Mouse (Mus musculus): ENCODE data around the gene Nfatc3. TPM values are rescaled to one million over a fixed set of nuclear protein-coding genes. Genes with fewer than 3 reads are reported as not detected.
"Not testable (repeated sequence)": the region's sequence is repeated elsewhere in the genome, so short reads cannot be mapped to it uniquely, and the experiment has no call there.

Gene Nfatc3
- total RNA-seq (2021): 10 to 100 TPM; 15.8 to 17.2 TPM

DNA sequence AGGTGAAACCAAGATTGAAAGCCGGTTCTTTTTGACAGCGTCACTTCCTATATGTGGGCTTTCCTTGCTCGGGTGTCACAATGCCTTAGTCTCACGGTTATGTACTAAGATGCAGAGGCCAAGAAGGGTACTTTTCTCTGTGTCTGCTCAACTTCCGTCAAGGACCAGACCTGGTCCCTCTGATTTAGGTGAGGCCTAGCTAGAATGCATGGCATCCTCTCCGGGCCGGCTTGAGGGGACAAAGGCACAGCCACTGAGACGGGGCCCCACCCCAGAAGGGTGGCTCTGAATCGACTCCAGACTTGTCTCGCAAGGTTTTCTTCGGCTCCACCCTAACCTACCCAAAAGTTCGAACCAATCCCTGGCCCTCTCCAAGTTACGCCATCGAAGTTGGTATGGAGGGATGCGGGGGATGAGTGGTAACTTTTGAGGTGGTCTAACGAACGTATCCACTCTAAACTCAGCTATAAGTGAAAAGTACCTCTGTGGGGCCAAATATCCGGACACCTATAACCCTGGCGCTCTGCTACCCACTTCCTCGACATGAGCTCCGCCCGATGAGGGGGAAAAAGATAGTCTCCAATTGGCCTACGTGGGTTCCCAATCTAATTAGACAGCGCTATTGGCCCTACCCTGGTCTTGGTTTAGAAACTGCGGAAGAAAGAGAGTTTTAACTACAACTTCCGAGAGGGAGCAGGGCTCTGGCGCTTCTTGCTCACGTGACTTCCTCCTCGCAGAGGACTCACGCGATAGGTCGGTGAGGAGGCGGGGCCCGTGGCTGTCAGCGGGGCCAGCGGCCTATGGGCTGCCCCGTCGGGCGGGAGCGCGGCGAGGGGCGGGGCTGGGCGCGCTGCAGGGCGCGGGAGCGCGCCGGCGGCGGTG, at the start of gene Nfatc3:
Gene Nfatc3, plus strand, starts transcription at position 110 of the 882 bp plus-strand sequence.
- peak; percentile 97 for DNase-seq
- intact Hi-C loops (cut with DNase I): no loop called here

- intact Hi-C loops (cut with DNase I): no loop called here
- DNase-seq: peak; percentile 94
Measured at GRCm38 (mm10) chr8:106010748-106011642, 47.6 kb upstream of the Nfatc3 start.

DNA sequence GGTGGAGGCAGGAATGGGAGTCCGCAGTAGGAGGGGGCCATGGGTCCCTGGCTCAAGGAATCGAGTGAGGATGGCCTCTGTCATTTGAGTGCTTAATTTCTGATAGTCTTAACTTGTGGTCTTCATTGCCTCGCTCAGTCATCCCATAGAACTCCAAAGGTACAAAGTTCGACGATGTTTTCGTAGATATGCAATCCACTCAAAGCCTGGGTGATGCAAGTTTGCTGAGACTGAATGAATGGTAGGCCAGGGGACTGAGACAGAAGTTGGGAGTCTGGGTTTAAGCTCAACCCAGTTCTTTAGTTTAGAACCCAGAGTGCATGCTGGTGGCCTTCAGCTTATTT, 47.0 kb upstream of the Nfatc3 start, which contains the start of gene Ddx28:
Gene Ddx28, minus strand, starts transcription at position 240 of the 344 bp plus-strand sequence.
- no peak for DNase-seq
- intact Hi-C loops (cut with DNase I): no loop called here

DNA sequence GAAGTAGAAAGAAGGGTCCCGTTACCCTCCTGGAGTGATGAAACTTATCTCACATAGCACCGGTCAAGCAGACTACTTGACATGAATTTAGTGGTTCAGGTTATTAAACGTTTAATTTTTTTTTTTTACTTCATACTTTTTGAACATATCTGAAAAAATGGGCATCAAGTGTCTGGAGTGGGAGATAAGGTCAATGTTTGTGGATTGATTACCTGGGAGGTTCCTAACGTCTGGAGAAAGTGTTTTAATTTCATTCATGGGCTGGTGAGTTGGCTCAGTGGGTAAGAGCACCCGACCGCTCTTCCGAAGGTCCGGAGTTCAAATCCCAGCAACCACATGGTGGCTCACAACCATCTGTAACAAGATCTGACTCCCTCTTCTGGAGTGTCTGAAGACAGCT, 46.4 kb upstream of the Nfatc3 start:
- DNase-seq; intact Hi-C loops (cut with DNase I): not testable (repeated sequence)

DNA sequence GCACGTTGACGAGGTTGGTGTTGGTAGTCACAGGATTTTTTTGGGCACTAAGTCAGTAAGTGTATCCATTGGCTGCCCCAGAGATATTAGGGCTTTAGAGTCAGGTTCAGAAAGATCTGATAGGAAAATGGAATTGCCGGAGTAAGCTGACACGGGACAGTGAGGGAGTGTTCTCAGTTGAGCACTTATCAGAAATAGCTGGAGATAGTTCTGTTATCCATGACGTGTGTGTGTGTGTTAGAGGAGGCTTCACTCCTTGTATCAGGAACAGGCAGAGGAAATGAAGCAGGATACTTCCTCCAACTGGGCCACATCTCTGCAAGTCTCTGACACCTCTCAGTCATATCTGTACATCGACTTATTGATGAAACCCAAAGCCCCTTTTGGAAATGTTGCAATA, 42.4 kb upstream of the Nfatc3 start:
- DNase-seq: no peak
- intact Hi-C loops (cut with DNase I): no loop called here

- intact Hi-C loops (cut with DNase I): no loop called here
Measured at GRCm38 (mm10) chr8:106017130-106017529, 41.5 kb upstream of the Nfatc3 start.

DNA sequence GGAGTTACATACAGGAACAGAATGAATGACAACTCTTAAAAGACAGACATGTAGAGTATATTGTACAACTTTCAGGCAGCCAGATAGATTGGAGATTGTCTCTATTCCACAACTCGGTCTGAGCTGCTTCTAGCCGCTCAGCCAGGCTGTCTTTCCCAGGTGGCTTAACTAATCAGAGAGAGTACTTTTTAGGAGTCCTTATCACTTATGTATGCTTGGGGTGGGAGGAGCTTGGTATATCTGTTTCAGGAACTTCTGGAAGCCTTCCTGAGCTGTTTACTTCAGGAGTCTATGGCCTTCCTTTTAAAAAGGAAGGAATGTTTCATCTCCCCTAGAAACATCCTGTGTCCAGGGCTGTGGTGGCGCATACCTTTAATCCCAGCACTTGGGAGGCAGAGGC, 40.6 kb upstream of the Nfatc3 start:
- DNase-seq: no peak
- intact Hi-C loops (cut with DNase I): no loop called here

More at GRCm38 (mm10) chr8:106017130-106017529, 41.5 kb upstream of the Nfatc3 start:
- DNase-seq: no peak

- intact Hi-C loops (cut with DNase I): loop anchor here (10.0 kb wide), 1 partner anchor 128 kb away; the partner anchor contains the start of gene Nrn1l
- DNase-seq: peak; percentile 75
Measured at GRCm38 (mm10) chr8:106022483-106022882, 36.2 kb upstream of the Nfatc3 start.

DNA sequence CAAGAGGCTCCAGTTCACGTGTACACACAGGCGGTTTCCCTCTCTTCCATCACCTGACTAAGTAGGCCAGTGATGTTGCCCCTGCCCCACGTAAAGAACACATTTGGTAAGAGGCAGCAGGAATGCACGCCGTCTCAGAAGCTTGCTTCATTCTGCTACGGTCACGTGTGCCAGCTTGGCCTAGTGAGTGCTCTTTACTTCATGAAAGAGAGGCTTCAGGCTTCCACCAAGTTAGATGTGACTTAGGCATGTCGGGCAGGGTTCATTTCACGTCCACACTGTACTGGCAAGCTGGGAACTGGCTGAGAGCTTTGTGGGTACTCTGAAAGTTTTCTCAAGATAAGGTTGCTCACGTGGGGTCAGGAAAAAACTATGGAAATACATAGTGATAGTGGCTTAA, 19.9 kb upstream of the Nfatc3 start:
- intact Hi-C loops (cut with DNase I): no loop called here
- no peak for DNase-seq

DNA sequence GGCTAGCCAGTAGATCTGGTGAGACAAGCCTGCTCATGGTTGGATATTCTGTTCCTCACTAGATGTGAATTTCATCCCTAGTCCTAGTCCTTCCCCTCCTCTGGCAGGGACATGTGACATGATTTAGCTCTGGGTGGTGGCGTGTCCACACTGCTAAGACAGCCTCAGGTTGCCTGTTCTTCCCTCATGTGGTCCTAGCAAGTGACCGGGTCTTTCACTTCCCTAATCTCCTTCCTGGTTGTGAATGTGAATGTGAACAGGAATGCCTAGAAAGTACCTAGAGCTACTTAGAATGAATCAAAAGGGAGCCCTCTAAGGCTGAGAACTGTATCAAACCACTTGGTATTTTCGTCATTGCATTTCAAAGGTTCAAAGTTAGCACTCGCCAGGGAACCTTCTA, 19.0 kb upstream of the Nfatc3 start:
- no peak for DNase-seq
- intact Hi-C loops (cut with DNase I): no loop called here

GRCm38 (mm10) chr8:106040218-106040617, 18.4 kb upstream of the Nfatc3 start:
- intact Hi-C loops (cut with DNase I): no loop called here
- DNase-seq: no peak

GRCm38 (mm10) chr8:106043055-106043454, 15.6 kb upstream of the Nfatc3 start:
- DNase-seq: no peak
- intact Hi-C loops (cut with DNase I): no loop called here

DNA sequence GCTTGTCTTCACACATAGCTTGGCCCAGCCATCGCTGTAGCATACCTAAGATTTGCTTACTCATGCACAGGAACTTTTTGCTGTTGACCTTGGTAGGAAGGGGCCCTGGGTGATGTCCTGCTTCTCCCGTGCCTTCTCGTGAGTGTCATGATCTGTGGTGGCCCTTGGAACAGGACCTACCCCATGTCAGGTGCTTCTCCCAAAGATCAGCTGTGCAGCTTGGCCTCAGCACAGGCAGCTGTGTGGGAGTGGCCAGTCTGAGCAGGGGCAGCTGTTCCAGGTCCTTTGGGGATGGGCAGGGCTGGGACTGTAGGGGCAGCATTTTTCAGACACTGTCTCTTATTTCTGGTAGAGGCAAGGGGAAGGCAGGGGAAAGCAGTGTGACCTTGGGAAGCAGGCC, 14.5 kb upstream of the Nfatc3 start:
- intact Hi-C loops (cut with DNase I): no loop called here
- no peak for DNase-seq

GRCm38 (mm10) chr8:106046872-106047559, 11.6 kb upstream of the Nfatc3 start:
- intact Hi-C loops (cut with DNase I): no loop called here
- DNase-seq: no peak

DNA sequence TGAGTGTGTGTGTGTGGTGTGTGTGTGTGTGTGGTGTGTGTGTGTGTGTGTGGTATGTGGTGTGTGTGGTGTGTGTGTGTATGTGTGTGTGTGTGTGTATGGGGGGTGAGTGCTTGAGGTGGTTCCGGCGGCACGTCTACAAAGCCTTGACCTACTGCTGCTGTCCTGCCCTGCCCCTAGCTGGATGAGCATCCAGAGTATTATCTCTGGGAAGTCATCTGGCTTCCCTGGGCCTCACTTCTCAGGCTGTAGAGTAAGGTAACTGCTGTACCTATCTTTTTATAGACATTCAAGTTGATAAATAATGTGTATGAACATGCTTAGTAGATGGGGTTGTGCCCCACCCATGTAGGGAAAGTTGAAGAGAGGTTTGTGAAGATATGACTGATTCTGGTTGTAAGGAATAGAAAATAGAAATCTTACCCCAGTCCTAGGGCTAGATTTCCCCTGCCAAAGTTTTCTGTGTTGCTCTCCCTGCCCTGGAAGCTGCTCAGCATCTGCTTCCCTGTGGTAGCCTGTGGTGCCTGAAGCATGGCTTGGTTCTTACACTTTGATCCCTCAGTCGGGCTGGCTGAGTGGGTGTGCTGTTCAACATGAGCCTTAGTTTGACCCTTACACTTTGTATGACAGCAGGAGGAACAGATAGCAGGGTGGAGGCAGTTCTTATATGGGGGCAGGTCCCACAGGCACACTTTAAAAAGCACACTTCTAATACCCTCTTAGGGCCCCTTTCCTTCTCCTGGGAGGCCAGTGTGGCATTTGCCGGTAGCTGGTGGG, 10.6 kb upstream of the Nfatc3 start:
- intact Hi-C loops (cut with DNase I): no loop called here
- DNase-seq: no peak

DNA sequence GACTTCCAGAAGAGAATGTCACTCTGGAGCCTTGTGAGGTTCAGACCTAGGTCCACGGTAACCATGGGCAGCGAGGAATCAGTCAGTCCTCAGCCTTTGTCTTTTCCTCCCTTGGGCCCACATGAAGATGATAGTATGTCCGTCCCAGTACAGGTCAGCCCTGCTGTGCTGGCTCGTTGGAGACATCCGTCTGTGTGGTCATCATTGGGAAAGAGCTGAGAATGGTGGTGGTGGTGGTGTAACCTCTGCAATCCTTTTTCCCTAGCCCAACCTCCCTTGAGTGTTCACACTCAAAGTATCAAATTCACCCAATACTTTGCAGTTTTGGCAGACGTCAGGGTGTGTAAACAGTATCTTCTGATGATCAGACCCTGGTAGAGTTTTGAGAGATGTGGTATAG, 8.8 kb upstream of the Nfatc3 start:
- DNase-seq: no peak
- intact Hi-C loops (cut with DNase I): no loop called here

GRCm38 (mm10) chr8:106051068-106051467, 7.6 kb upstream of the Nfatc3 start:
- intact Hi-C loops (cut with DNase I): no loop called here
- DNase-seq: no peak

GRCm38 (mm10) chr8:106052510-106053089, 6.0 kb upstream of the Nfatc3 start:
- no peak for DNase-seq
- intact Hi-C loops (cut with DNase I): no loop called here

- no peak for DNase-seq
- intact Hi-C loops (cut with DNase I): no loop called here
Measured at GRCm38 (mm10) chr8:106054190-106054811, 4.3 kb upstream of the Nfatc3 start.

Measured in left cerebral cortex, postnatal 4 days (tissue).